Mouse (Mus musculus): ENCODE results near the gene Cd79a. TPM values are rescaled to one million over a fixed set of nuclear protein-coding genes. Genes with fewer than 3 reads are reported as not detected.

Gene Cd79a
- 0.72 and 0.86 TPM in 2 replicates for polyA plus RNA-seq (2012; rRNA removed)

- DNase-seq (ENCODE audit: extremely low spot score in 1 of 2, low spot score in 1 of 2) = no peak
Observed at GRCm38 (mm10) chr7:24897224-24897623, at the start of gene Cd79a. Gene Cd79a, plus strand, starts transcription at chr7:24897381.

- DNase-seq (ENCODE audit: extremely low spot score in 1 of 2, low spot score in 1 of 2) = peak; percentile 74 to 79
Observed at GRCm38 (mm10) chr7:24850162-24850561, 47.0 kb upstream of the Cd79a start.

- peak in 1 of 2 experiments; percentile 10 for DNase-seq (ENCODE audit: extremely low spot score in 1 of 2, low spot score in 1 of 2)
Observed at GRCm38 (mm10) chr7:24850899-24851303, 46.3 kb upstream of the Cd79a start.

- no peak for DNase-seq (ENCODE audit: extremely low spot score in 1 of 2, low spot score in 1 of 2)
Observed at GRCm38 (mm10) chr7:24851596-24852325, 45.4 kb upstream of the Cd79a start.

GRCm38 (mm10) chr7:24852557-24853232 lies 44.5 kb upstream of the Cd79a start:
- DNase-seq (ENCODE audit: extremely low spot score in 1 of 2, low spot score in 1 of 2) = no peak

- DNase-seq (ENCODE audit: extremely low spot score in 1 of 2, low spot score in 1 of 2) = no peak
Observed at GRCm38 (mm10) chr7:24853233-24853563, 44.0 kb upstream of the Cd79a start.

GRCm38 (mm10) chr7:24853695-24854094 lies 43.5 kb upstream of the Cd79a start:
- DNase-seq (ENCODE audit: extremely low spot score in 1 of 2, low spot score in 1 of 2) = no peak

GRCm38 (mm10) chr7:24856460-24857120 lies 40.6 kb upstream of the Cd79a start:
- DNase-seq (ENCODE audit: extremely low spot score in 1 of 2, low spot score in 1 of 2) = no peak

- no peak for DNase-seq (ENCODE audit: extremely low spot score in 1 of 2, low spot score in 1 of 2)
Observed at GRCm38 (mm10) chr7:24859234-24859633, 37.9 kb upstream of the Cd79a start.

GRCm38 (mm10) chr7:24861913-24862312 lies 35.3 kb upstream of the Cd79a start, which contains the start of gene Gm9844:
Gene Gm9844, plus strand, starts transcription at chr7:24862213.
- no peak for DNase-seq (ENCODE audit: extremely low spot score in 1 of 2, low spot score in 1 of 2)

GRCm38 (mm10) chr7:24862853-24863252 lies 34.3 kb upstream of the Cd79a start:
- DNase-seq (ENCODE audit: extremely low spot score in 1 of 2, low spot score in 1 of 2) = no peak

- no peak for DNase-seq (ENCODE audit: extremely low spot score in 1 of 2, low spot score in 1 of 2)
Observed at GRCm38 (mm10) chr7:24864156-24864555, 33.0 kb upstream of the Cd79a start.

GRCm38 (mm10) chr7:24869080-24869479 lies 28.1 kb upstream of the Cd79a start:
- no peak for DNase-seq (ENCODE audit: extremely low spot score in 1 of 2, low spot score in 1 of 2)

GRCm38 (mm10) chr7:24869532-24870165 lies 27.5 kb upstream of the Cd79a start, which contains the start of the genes Lypd4 and Dmrtc2:
Gene Lypd4, minus strand, starts transcription at chr7:24869941.
Gene Dmrtc2, plus strand, starts transcription at chr7:24870057.
- no peak for DNase-seq (ENCODE audit: extremely low spot score in 1 of 2, low spot score in 1 of 2)

- DNase-seq (ENCODE audit: extremely low spot score in 1 of 2, low spot score in 1 of 2) = no peak
Observed at GRCm38 (mm10) chr7:24877588-24877987, 19.6 kb upstream of the Cd79a start.

- DNase-seq (ENCODE audit: extremely low spot score in 1 of 2, low spot score in 1 of 2) = no peak
Observed at GRCm38 (mm10) chr7:24879620-24880019, 17.6 kb upstream of the Cd79a start.

GRCm38 (mm10) chr7:24882416-24883199 lies 14.6 kb upstream of the Cd79a start:
- no peak for DNase-seq (ENCODE audit: extremely low spot score in 1 of 2, low spot score in 1 of 2)

GRCm38 (mm10) chr7:24883896-24884692 lies 13.1 kb upstream of the Cd79a start, which contains the start of gene Rps19:
Gene Rps19, plus strand, starts transcription at chr7:24884371.
- DNase-seq (ENCODE audit: extremely low spot score in 1 of 2, low spot score in 1 of 2) = peak; percentile 98

GRCm38 (mm10) chr7:24884693-24885291 lies 12.4 kb upstream of the Cd79a start:
- no peak for DNase-seq (ENCODE audit: extremely low spot score in 1 of 2, low spot score in 1 of 2)

Measured in frontal cortex, adult 2 months (tissue).